Mouse (Mus musculus) cerebellum, adult 2 months (tissue): Measurements from ENCODE around the gene Vangl1.

Source experiments
- CTCF ChIP-seq: fragments of 200-500 bp; IDR thresholded peaks from 2 replicates; pipeline ENCODE4 v1.5.1; 2011; ENCODE audit warnings: low read depth, mild to moderate bottlenecking, control low read depth, low read length, moderate library complexity, borderline replicate concordance; ENCODE audit not compliant: insufficient read depth
- POLR2A ChIP-seq: fragments of 200-500 bp; IDR thresholded peaks from 2 replicates; pipeline ENCODE4 v1.6.1; 2011; ENCODE audit warnings: low read length, control low read depth, borderline replicate concordance; ENCODE audit not compliant: insufficient read depth

DNA sequence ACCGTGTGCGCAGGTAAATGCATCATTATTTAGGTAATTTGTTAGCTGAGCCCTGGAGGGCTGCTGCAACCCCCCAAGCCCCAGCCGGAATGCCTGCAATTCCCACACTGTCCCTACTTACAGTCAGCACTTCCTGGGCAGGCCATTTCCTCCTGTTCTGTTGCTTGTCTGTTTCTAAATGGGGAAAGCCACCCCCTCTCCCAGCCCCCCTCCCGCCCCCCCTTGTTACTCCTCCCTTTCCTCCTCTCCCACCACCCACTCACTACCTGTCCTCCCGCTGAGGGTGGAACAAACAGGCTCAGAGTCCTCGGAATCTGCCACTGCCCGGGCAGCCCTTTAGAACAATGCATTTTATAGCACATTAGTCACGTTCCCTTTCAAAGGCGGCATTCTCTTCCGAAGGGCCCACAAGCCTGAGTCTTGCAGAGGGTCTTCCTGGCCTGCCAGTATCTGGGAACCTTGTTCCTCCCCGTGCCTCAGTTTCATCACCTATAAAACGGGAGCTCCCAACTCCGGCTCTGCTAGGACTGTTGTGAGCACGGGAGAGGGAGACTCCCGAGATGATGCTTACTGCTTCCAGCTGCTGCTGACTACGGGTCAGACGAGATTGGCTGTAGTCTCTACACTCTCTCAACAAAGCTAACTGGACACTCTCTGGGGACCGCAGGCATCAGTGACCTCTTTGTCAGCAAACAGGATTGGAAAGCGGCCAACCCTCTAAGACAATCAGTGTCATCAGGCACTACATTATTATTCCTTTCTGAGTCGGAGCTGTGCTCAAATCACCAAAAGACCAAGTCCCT, 10.8 kb downstream of the Vangl1 start:
- TF ChIP-seq CTCF, result no peak
- no peak for TF ChIP-seq POLR2A
